Comparison of ENCODE assay signal across 9 mouse cellular contexts in genomic region chr11:95853684-95854083, GRCm38 (mm10). TPM values are rescaled to one million over a fixed set of nuclear protein-coding genes. Genes with fewer than 3 reads are reported as not detected.
DNase-seq lines count a peak whose midpoint lies in the region; ATAC-seq and TF ChIP-seq lines count a peak whose summit lies in the region.
"Had no signal": no experiment of that assay in that cellular context is flagged by ENCODE, and none has a peak within 500 bp of the region (broad histone marks: within the 10 kb centered on the region; RNA-seq: fewer than 3 reads in every experiment).

No protein-coding gene starts in this region.

- no peaks in the 10 kb centered on the region for H3K9me3 ChIP-seq in MEL (replicated peaks; ENCODE audit: insufficient read depth, low read length)
- H3K9me3 ChIP-seq in hindbrain, embryonic 14.5 days (ENCODE audit: control insufficient read depth, low read length): no peaks in the 10 kb centered on the region
- H3K9me3 ChIP-seq: limb, embryonic 13.5 days had no signal

- WGBS in hindbrain, embryonic 14.5 days: 67% methylated on average over 5 of the region's 5 CpGs

- no peak overlapping the region for H3K4me2 ChIP-seq in hindbrain, embryonic 14.5 days (replicated peaks)
- H3K4me2 ChIP-seq: limb, embryonic 13.5 days had no signal

- DNase-seq in left cerebral cortex, postnatal 4 days: peak; percentile 57
- DNase-seq in left cerebral cortex, adult 9 months (ENCODE audit: low spot score in 2 of 2): no peak
- peak; percentile 69 for DNase-seq in MEL (ENCODE audit: low read depth, low spot score)
- peak; percentile 77 for DNase-seq in brain, adult 2 months (ENCODE audit: low read depth, low spot score)
- DNase-seq in heart, postnatal 10 days: peak; percentile 76 to 78
- DNase-seq in lung, postnatal 36 days: peak; percentile 93
- DNase-seq in thymus, postnatal 4 days: peak; percentile 88
- no peak for DNase-seq in hindbrain, embryonic 14.5 days (ENCODE audit: low spot score)

- ATAC-seq in hindbrain, embryonic 14.5 days (ENCODE audit: low FRiP score): no peak

- intact Hi-C loops in left cerebral cortex, postnatal 4 days (cut with DNase I): no loop called here
- intact Hi-C loops in heart, postnatal 10 days (cut with DNase I): loop anchor here (1.0 to 2.0 kb wide), 2 partner anchors 26 to 83 kb away; no protein-coding TSS in a partner anchor

- H3K4me3 ChIP-seq in MEL (ENCODE audit: control insufficient read depth in 1 of 2, insufficient read depth in 1 of 2, low read depth in 2 of 2, low read length in 2 of 2): no peak overlapping the region
- H3K4me3 ChIP-seq in hindbrain, embryonic 14.5 days (replicated peaks; ENCODE audit: low read length): no peak overlapping the region
- H3K4me3 ChIP-seq: limb, embryonic 13.5 days had no signal

- no peak for TF ChIP-seq POLR2A in MEL (IDR thresholded peaks at IDR 0.05; ENCODE audit: control insufficient read depth in 1 of 2, insufficient read depth in 1 of 2, low read depth in 1 of 2, low read length in 2 of 2, poor library complexity in 1 of 2)

- H3K4me1 ChIP-seq in MEL (ENCODE audit: control insufficient read depth in 1 of 2, insufficient read depth in 2 of 2, low read length in 2 of 2): peaks cover 4 to 6% of the 10 kb centered on the region in 2 experiments
- H3K4me1 ChIP-seq in hindbrain, embryonic 14.5 days (replicated peaks; ENCODE audit: control insufficient read depth, insufficient read depth, low read length): 0 out of 2 replicates have a peak, but pooled peaks cover 8% of the 10 kb centered on the region

- H3K36me3 ChIP-seq in MEL (ENCODE audit: control insufficient read depth in 1 of 2, insufficient read depth in 2 of 2, low read length in 2 of 2): peaks cover 0 to 7% of the 10 kb centered on the region in 2 experiments; a peak in 2 of 4 replicates
- H3K36me3 ChIP-seq in hindbrain, embryonic 14.5 days (replicated peaks; ENCODE audit: control insufficient read depth, insufficient read depth): no peaks in the 10 kb centered on the region
- H3K36me3 ChIP-seq: limb, embryonic 13.5 days had no signal

- no peak; a peak in 1 of 4 replicates for TF ChIP-seq EP300 in MEL (IDR thresholded peaks at IDR 0.05; ENCODE audit: low read depth in 1 of 2, low read length in 2 of 2)

- H3K9ac ChIP-seq in MEL (ENCODE audit: control insufficient read depth, low read depth, low read length, poor library complexity, severe bottlenecking): no peak overlapping the region
- no peak overlapping the region for H3K9ac ChIP-seq in hindbrain, embryonic 14.5 days
- H3K9ac ChIP-seq: limb, embryonic 13.5 days had no signal

- H3K27me3 ChIP-seq in MEL (ENCODE audit: control insufficient read depth in 1 of 2, insufficient read depth in 2 of 2, low read length in 2 of 2): 0 out of 4 replicates have a peak, but pooled peaks cover 0 to 2% of the 10 kb centered on the region in 2 experiments
- H3K27me3 ChIP-seq in hindbrain, embryonic 14.5 days (ENCODE audit: control insufficient read depth, insufficient read depth, low read length): no peaks in the 10 kb centered on the region
- H3K27me3 ChIP-seq: limb, embryonic 13.5 days had no signal

- peak; percentile 62 for TF ChIP-seq RAD21 in MEL (IDR thresholded peaks at IDR 0.05; ENCODE audit: low read depth, low read length)

- no peak overlapping the region for H3K27ac ChIP-seq in MEL (ENCODE audit: control insufficient read depth, low read depth, low read length)
- no peak overlapping the region for H3K27ac ChIP-seq in hindbrain, embryonic 14.5 days
- H3K27ac ChIP-seq: limb, embryonic 13.5 days had no signal

- H3K79me2 ChIP-seq in MEL (ENCODE audit: control insufficient read depth, insufficient read depth, low read length, poor library complexity): no peaks in the 10 kb centered on the region; the same call in 1 of the 2 replicates

- TF ChIP-seq CTCF in MEL (IDR thresholded peaks at IDR 0.05 in 2 of 3, conservative IDR thresholded peaks at IDR 0.05 in 1 of 3; ENCODE audit: control insufficient read depth in 1 of 3, insufficient read depth in 1 of 3, low read depth in 2 of 3, low read length in 3 of 3, poor library complexity in 1 of 3, severe bottlenecking in 1 of 3): peak; percentile 87 to 92 (median 89)

TF ChIP-seq in MEL, 35 proteins besides CTCF, POLR2A, EP300 and RAD21:
- TF ChIP-seq TAL1 (IDR thresholded peaks at IDR 0.05; ENCODE audit: low read length) (no peak), USF2 (IDR thresholded peaks at IDR 0.05; ENCODE audit: borderline replicate concordance in 1 of 2, insufficient read depth in 1 of 2, low read depth in 1 of 2, low read length in 2 of 2) (no peak), POLR2AphosphoS5 (IDR thresholded peaks at IDR 0.05; ENCODE audit: borderline replicate concordance, low read depth, low read length) (no peak), JUND (IDR thresholded peaks at IDR 0.05; ENCODE audit: low read depth, low read length) (no peak), USF1 (IDR thresholded peaks at IDR 0.05; ENCODE audit: low read depth, low read length) (no peak), ETS1 (IDR thresholded peaks at IDR 0.05; ENCODE audit: low read depth, low read length) (no peak), ZMIZ1 (IDR thresholded peaks at IDR 0.05; ENCODE audit: low read depth, low read length) (no peak), NRF1 (IDR thresholded peaks at IDR 0.05; ENCODE audit: insufficient read depth, low read depth, low read length, poor library complexity, severe bottlenecking) (no peak), MAZ (IDR thresholded peaks at IDR 0.05; ENCODE audit: low read depth, low read length) (no peak), SIN3A (IDR thresholded peaks at IDR 0.05; ENCODE audit: low read length) (no peak), E2F4 (IDR thresholded peaks at IDR 0.05; ENCODE audit: borderline replicate concordance, low read depth, low read length) (no peak), SMC3 (IDR thresholded peaks at IDR 0.05; ENCODE audit: low read depth, low read length) (peak; percentile 96), BHLHE40 (IDR thresholded peaks at IDR 0.05; ENCODE audit: borderline replicate concordance, low read depth, low read length) (no peak), MYB (IDR thresholded peaks at IDR 0.05; ENCODE audit: low read depth, low read length) (no peak), GATA1 (IDR thresholded peaks at IDR 0.05; ENCODE audit: low read depth, low read length) (peak; percentile 78), MEF2A (IDR thresholded peaks at IDR 0.05; ENCODE audit: extremely low read depth, insufficient replicate concordance, low read depth, low read length, poor library complexity, severe bottlenecking) (no peak), TCF12 (IDR thresholded peaks at IDR 0.05; ENCODE audit: low read depth, low read length) (no peak), NELFE (IDR thresholded peaks at IDR 0.05; ENCODE audit: low read depth, low read length) (no peak), ZNF384 (IDR thresholded peaks at IDR 0.05; ENCODE audit: low read depth, low read length) (peak; percentile 65), MXI1 (IDR thresholded peaks at IDR 0.05; ENCODE audit: low read depth, low read length) (peak; percentile 24; the same call in 1 of the 2 replicates), CHD2 (IDR thresholded peaks at IDR 0.05; ENCODE audit: low read length) (no peak), ZKSCAN1 (IDR thresholded peaks at IDR 0.05; ENCODE audit: low read depth, low read length) (no peak), KAT2A (conservative IDR thresholded peaks at IDR 0.05; ENCODE audit: low read depth, low read length) (no peak), MAX (IDR thresholded peaks at IDR 0.05; ENCODE audit: low read length) (peak; percentile 20; the same call in 1 of the 2 replicates), ELF1 (IDR thresholded peaks at IDR 0.05; ENCODE audit: low read depth, low read length) (0 out of 2 replicates have a peak, but pooled peaks have one; percentile 16), TBP (IDR thresholded peaks at IDR 0.05; ENCODE audit: low read depth, low read length) (no peak), MYC (IDR thresholded peaks at IDR 0.05; ENCODE audit: low read depth, low read length) (peak; percentile 67), POLR2AphosphoS2 (IDR thresholded peaks at IDR 0.05; ENCODE audit: low read length) (no peak), RCOR1 (IDR thresholded peaks at IDR 0.05; ENCODE audit: low read depth, low read length) (no peak), GABPA (IDR thresholded peaks at IDR 0.05; ENCODE audit: low read depth, low read length) (no peak), HCFC1 (IDR thresholded peaks at IDR 0.05; ENCODE audit: low read depth, low read length) (no peak), MAFK (IDR thresholded peaks at IDR 0.05; ENCODE audit: borderline replicate concordance, low read depth, low read length) (no peak), CHD1 (IDR thresholded peaks at IDR 0.05; ENCODE audit: low read depth, low read length) (no peak), UBTF (IDR thresholded peaks at IDR 0.05; ENCODE audit: borderline replicate concordance, insufficient read depth, low read depth, low read length) (no peak), ZC3H11A (IDR thresholded peaks at IDR 0.05; ENCODE audit: low read depth, low read length) (peak; percentile 83)

RNA-seq across cellular contexts. Expression of gene Abi3, which starts 11.4 kb away (rescaled TPM):
- 1 to 10 TPM; 1.5 to 1.9 TPM for total RNA-seq in left cerebral cortex, postnatal 4 days (2021)
- 3.2 and 3.3 TPM in 2 replicates for total RNA-seq in MEL (2012; rRNA removed)
- 10 to 100 TPM in 1 of 2 experiments, not detected in 1; 15.4 TPM for polyA plus RNA-seq in MEL (2012; ENCODE audit: insufficient read depth in 1 of 2, insufficient read length in 2 of 2, low read depth in 1 of 2, low replicate concordance in 2 of 2, missing spikeins in 1 of 2)
- 10 to 100 TPM; 16.2 to 21.1 TPM for total RNA-seq in heart, postnatal 10 days (2021)
- polyA plus RNA-seq in hindbrain, embryonic 14.5 days (2014; fragmentation: Nextera tagmentation; extraction: Ambion mirVana): 1.6 and 1.9 TPM in 2 replicates

RNA-seq across cellular contexts. Expression of gene Gngt2, which starts 16.7 kb away (rescaled TPM):
- 1 to 10 TPM in 1 of 2 experiments, under 1 TPM in 1; 0.72 to 1.8 TPM for total RNA-seq in left cerebral cortex, postnatal 4 days (2021)
- total RNA-seq in MEL (2012; rRNA removed): 23.5 and 24.0 TPM in 2 replicates
- 10 to 100 TPM in 1 of 2 experiments, not detected in 1; 25.9 TPM for polyA plus RNA-seq in MEL (2012; ENCODE audit: insufficient read depth in 1 of 2, insufficient read length in 2 of 2, low read depth in 1 of 2, low replicate concordance in 2 of 2, missing spikeins in 1 of 2)
- total RNA-seq in heart, postnatal 10 days (2021): 10 to 100 TPM; 24.7 to 26.0 TPM
- polyA plus RNA-seq in hindbrain, embryonic 14.5 days (2014; fragmentation: Nextera tagmentation; extraction: Ambion mirVana): 2.4 and 2.7 TPM in 2 replicates

RNA-seq across cellular contexts. Expression of gene Phospho1, which starts 29.4 kb away (rescaled TPM):
- 1 to 10 TPM; 2.4 to 3.1 TPM for total RNA-seq in left cerebral cortex, postnatal 4 days (2021)
- total RNA-seq in MEL (2012; rRNA removed): 15.4 and 17.7 TPM in 2 replicates
- polyA plus RNA-seq in MEL (2012; ENCODE audit: insufficient read depth in 1 of 2, insufficient read length in 2 of 2, low read depth in 1 of 2, low replicate concordance in 2 of 2, missing spikeins in 1 of 2): 10 to 100 TPM in 1 of 2 experiments, not detected in 1; 76.0 TPM
- 100 to 1,000 TPM; 129 to 148 TPM for total RNA-seq in heart, postnatal 10 days (2021)
- 0.37 and 0.69 TPM in 2 replicates for polyA plus RNA-seq in hindbrain, embryonic 14.5 days (2014; fragmentation: Nextera tagmentation; extraction: Ambion mirVana)

Comparison
In these comparisons a context has a peak if more than half of its experiments do, and no peak if none do; other contexts are left out.
1. DNase-seq: peak in left cerebral cortex, postnatal 4 days (single experiment), MEL (single experiment), brain, adult 2 months (single experiment), heart, postnatal 10 days (2 of 2), lung, postnatal 36 days (single experiment) and thymus, postnatal 4 days (single experiment); none in left cerebral cortex, adult 9 months (0 of 2) and hindbrain, embryonic 14.5 days (single experiment).